Mouse (Mus musculus): ENCODE measurements around the gene Lipo1.
"Not testable (repeated sequence)": the region's sequence is repeated elsewhere in the genome, so short reads cannot be mapped to it uniquely, and the experiment has no call there.

Gene Lipo1

DNA sequence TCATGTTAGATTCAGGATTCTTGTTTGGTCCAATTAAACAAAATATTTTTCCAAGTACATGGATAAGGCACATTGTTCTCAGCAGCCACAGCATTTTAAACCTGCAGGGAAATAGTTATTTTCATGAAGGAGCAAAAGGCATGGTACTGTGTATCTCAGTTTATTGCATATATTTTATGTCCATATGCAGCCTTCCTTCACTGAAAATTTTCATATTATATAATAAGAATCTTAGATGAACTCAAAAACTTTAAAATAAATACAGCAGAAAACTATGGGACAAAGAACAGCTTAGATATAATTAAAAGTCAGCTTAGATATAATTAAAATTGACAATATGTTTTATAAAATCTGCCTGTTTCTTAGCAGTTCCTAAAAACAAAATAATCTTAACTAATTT, at the start of gene Lipo1:
Gene Lipo1 (minus strand): TSS at position 101 of the 400 bp plus-strand sequence.
- DNase-seq (ENCODE audit: low read depth, low spot score) = not testable (repeated sequence)

DNA sequence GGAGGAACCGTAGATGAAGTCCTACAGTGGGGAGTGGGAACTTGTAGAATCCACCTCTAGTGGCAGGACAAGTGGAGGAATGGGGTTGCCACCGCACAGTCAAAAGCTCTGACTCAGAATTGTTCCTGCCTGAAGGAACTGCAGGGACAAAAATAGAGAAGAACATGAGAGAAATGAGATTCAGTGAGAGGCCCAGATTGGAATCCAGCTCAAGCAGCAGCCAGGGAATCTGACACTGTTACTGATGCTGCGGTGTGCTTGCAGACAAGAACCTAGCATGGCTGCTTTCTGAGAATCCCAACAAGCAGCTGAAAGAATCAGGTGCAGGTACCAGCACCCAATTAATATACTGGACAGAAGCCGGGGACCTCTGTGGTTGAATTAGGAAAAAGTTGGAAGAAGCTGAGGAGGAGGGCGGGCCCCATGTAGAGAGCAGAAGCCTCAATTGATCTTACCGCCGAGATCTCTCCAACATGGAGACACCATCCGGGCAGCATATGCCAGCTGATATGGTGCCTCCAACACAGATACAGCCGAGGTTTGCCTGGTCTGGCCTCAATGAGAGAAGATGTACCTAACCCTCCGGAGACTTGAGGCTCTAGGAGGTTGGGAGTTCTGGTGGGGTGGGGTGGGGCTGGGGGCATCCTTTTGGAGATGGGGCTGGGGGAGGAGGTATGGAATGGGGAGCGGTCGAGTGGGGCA, 532 bp downstream of the Lipo1 start:
- no peak for DNase-seq (ENCODE audit: low read depth, low spot score)

DNA sequence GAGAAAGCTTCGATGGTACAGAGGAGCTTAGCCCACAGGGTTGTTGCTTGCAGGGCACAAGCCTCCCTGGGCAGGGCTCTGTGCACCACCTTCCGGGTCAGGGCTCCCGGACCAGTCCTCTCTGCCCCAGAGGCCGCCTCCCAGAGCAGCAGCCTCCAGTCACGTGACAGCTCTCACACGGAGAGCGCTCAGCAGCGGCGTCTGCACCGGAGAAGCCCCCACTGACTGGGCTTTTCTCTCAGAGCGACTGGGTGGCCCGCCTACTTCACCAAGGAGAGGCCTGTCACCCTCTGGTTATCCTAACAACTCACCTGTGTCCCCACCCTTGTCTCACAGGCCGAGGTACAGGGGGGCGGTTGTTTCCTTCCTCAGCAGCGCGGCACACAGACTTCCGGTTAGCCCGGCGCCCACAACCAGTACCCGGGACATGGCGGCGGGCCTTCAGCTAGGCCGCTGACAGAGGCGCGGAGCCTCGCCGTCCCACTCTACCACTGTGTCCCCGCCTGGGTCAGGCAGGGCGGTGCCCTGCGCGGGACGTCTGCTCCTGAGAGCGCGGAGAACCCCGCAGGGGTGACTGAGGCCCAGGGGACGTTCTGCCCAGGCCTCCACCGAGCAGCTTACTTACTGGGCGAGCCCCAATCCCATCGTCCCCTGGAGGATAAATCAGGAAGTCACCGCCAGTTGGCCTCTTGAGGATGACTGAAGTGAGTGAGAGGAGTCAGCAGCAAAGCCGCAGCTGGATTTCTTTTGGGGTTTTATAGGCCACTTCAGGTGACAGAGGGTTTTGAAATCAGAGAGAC, 25.8 kb downstream of the Lipo1 start, which contains the start of gene Lipo3:
Gene Lipo3 (minus strand): TSS at position 665 of the 800 bp plus-strand sequence.
- not testable (repeated sequence) for DNase-seq (ENCODE audit: low read depth, low spot score)

DNA sequence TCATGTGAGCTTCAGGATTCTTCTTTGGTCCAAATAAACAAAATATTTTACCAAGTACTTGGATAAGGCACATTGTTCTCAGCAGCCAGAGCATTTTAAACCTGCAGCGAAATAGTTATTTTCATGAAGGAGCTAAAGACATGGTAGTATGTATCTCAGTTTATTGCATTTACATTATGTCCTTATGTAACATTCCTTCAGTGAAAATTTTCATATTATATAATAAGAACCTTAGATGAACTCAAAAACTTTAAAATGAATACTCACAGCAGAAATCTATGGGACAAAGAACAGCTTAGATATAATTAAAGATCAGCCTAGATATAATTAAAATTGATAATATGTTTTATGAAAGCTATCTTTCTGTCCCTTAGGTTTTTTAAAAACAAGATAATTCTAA, 36.0 kb downstream of the Lipo1 start, which contains the start of gene Lipo2:
Gene Lipo2 (minus strand): TSS at position 101 of the 400 bp plus-strand sequence.
- DNase-seq (ENCODE audit: low read depth, low spot score) = not testable (repeated sequence)

All from c-Kit-negative CD71-positive TER-119-positive erythroid progenitor cells, embryonic 14.5 days (primary cell).